Mouse (Mus musculus) heart, adult 2 months (tissue): ENCODE data around the gene Lrig3. TPM values are rescaled to one million over a fixed set of nuclear protein-coding genes. Genes with fewer than 3 reads are reported as not detected.

Source experiments
- DNase-seq, 2 experiments: peaks; one replicate each; pipeline ENCODE4 v3.0.0; 2021
- H3K27ac ChIP-seq: fragments of 200-600 bp; 2 replicates; pipeline ENCODE4 v1.8.1; 2022
- H3K27me3 ChIP-seq: fragments of 200-500 bp; 2 replicates; pipeline ENCODE4 v1.6.1; 2012; ENCODE audit warnings: mild to moderate bottlenecking, low read length, inconsistent platforms, mixed read lengths; ENCODE audit not compliant: control insufficient read depth, insufficient read depth
- H3K36me3 ChIP-seq: fragments of 200-500 bp; 2 replicates; pipeline ENCODE4 v1.6.1; 2012; ENCODE audit warnings: low read length, inconsistent platforms; ENCODE audit not compliant: control insufficient read depth, insufficient read depth
- H3K4me1 ChIP-seq: fragments of 200-500 bp; 2 replicates; pipeline ENCODE4 v1.6.1; 2011; ENCODE audit warnings: low read length; ENCODE audit not compliant: control insufficient read depth, insufficient read depth
- H3K4me3 ChIP-seq: fragments of 200-600 bp; 2 replicates; pipeline ENCODE4 v1.8.1; 2022
- H3K79me2 ChIP-seq: fragments of 200-500 bp; replicated peaks from 2 replicates; pipeline ENCODE4 v1.6.1; 2012; ENCODE audit warnings: mild to moderate bottlenecking, inconsistent platforms, low read length, moderate library complexity, mixed read lengths; ENCODE audit not compliant: control insufficient read depth, insufficient read depth
- H3K9ac ChIP-seq: fragments of 200-500 bp; 2 replicates; pipeline ENCODE4 v1.6.1; 2012; ENCODE audit warnings: low read depth, mild to moderate bottlenecking, control low read depth, inconsistent platforms, low read length, mixed read lengths
- CTCF ChIP-seq: fragments of 200-600 bp; IDR thresholded peaks from 2 replicates; pipeline ENCODE4 v1.8.1; 2022; ENCODE audit warnings: antibody characterized with exemption, mild to moderate bottlenecking, moderate library complexity
- EP300 ChIP-seq: fragments of 200-500 bp; IDR thresholded peaks from 2 replicates; pipeline ENCODE4 v1.6.1; 2011; ENCODE audit warnings: low read depth, low read length, control low read depth; ENCODE audit not compliant: insufficient read depth
- POLR2A ChIP-seq: fragments of 200-500 bp; IDR thresholded peaks from 2 replicates; pipeline ENCODE4 v1.6.1; 2011; ENCODE audit warnings: mild to moderate bottlenecking, low read depth, low read length, control low read depth; ENCODE audit not compliant: insufficient read depth
- WGBS: fragments of 180-500 bp; shearing (Covaris S2); methylation state at CpG from one replicate; pipeline ENCODE4 v1.1.7; 2018; 5-methylcytosine and 5-hydroxymethylcytosine counted together
- intact Hi-C: fragments of 180-260 bp; cut with DNase I; formaldehyde crosslinking; loops from one replicate; pipeline ENCODE4 v1.15.1; 2025
- polyA plus RNA-seq: library from polyadenylated mRNA; depleted of rRNA; stranded (reverse); fragments of >200 nt; gene quantifications from 2 replicates; pipeline ENCODE4 v1.2.3, GENCODE M21; 2012
- total RNA-seq, 2 experiments: library from RNA; stranded (reverse); gene quantifications; 2 replicates each; pipeline ENCODE4 v1.2.3; 2021

The Lrig3 gene
- total and polyA plus RNA-seq, 3 experiments, result 1.3 to 2.2 (median 1.4) TPM

- H3K27ac ChIP-seq, result no peak overlapping the region
- no peak overlapping the region for H3K9ac ChIP-seq
- H3K4me3 ChIP-seq, result no peak overlapping the region
These were observed 22.9 kb upstream of the Lrig3 start for GRCm38 (mm10) chr10:125943098-125943497.

GRCm38 (mm10) chr10:125944762-125945504 lies 21.0 kb upstream of the Lrig3 start:
- no peak overlapping the region for H3K4me3 ChIP-seq
- no peaks in the 10 kb centered on the region for H3K36me3 ChIP-seq
- intact Hi-C loops, result no loop called here
- no peak for TF ChIP-seq EP300
- no peak for TF ChIP-seq POLR2A
- TF ChIP-seq CTCF, result no peak
- H3K9ac ChIP-seq, result no peak overlapping the region
- H3K27ac ChIP-seq, result no peak overlapping the region
- H3K4me1 ChIP-seq, result no peaks in the 10 kb centered on the region
- DNase-seq, result no peak
- H3K27me3 ChIP-seq, result no peaks in the 10 kb centered on the region
- WGBS, result 63% methylated on average over 11 of the region's 11 CpGs
- H3K79me2 ChIP-seq, result no peaks in the 10 kb centered on the region

More at GRCm38 (mm10) chr10:125943098-125943497, 22.9 kb upstream of the Lrig3 start:
- intact Hi-C loops, result no loop called here
- no peaks in the 10 kb centered on the region for H3K27me3 ChIP-seq
- no peak for TF ChIP-seq CTCF
- no peak for TF ChIP-seq EP300
- no peak for TF ChIP-seq POLR2A
- H3K36me3 ChIP-seq, result no peaks in the 10 kb centered on the region
- no peak for DNase-seq
- no peaks in the 10 kb centered on the region for H3K4me1 ChIP-seq
- 60% methylated on average over 5 of the region's 5 CpGs for WGBS
- no peaks in the 10 kb centered on the region for H3K79me2 ChIP-seq

- Histone ChIP-seq H3K9ac (no peak overlapping the region), H3K4me3 (no peak overlapping the region), H3K79me2 (no peaks in the 10 kb centered on the region), H3K36me3 (no peaks in the 10 kb centered on the region), H3K27ac (no peak overlapping the region), H3K4me1 (no peaks in the 10 kb centered on the region), H3K27me3 (no peaks in the 10 kb centered on the region)
- TF ChIP-seq EP300 (no peak), POLR2A (no peak), CTCF (no peak)
- intact Hi-C loops, result no loop called here
- peak in 1 of 2 experiments; percentile 13 for DNase-seq
- WGBS, result 38% methylated on average over 15 of the region's 15 CpGs
These were observed 17.0 kb upstream of the Lrig3 start for GRCm38 (mm10) chr10:125948842-125949474.

- Histone ChIP-seq H3K9ac (no peak overlapping the region), H3K4me1 (no peaks in the 10 kb centered on the region), H3K27me3 (no peaks in the 10 kb centered on the region), H3K27ac (no peak overlapping the region), H3K4me3 (no peak overlapping the region), H3K36me3 (no peaks in the 10 kb centered on the region), H3K79me2 (no peaks in the 10 kb centered on the region)
- intact Hi-C loops, result no loop called here
- no peak for DNase-seq
- no peak for TF ChIP-seq CTCF
- no peak for TF ChIP-seq EP300
- no peak for TF ChIP-seq POLR2A
- 48% methylated on average over 5 of the region's 5 CpGs for WGBS
These were observed 14.3 kb upstream of the Lrig3 start for GRCm38 (mm10) chr10:125951633-125952032.

- 63% methylated on average over 7 of the region's 7 CpGs for WGBS
- no peaks in the 10 kb centered on the region for H3K36me3 ChIP-seq
- intact Hi-C loops, result no loop called here
- DNase-seq, result no peak
- H3K27me3 ChIP-seq, result no peaks in the 10 kb centered on the region
- TF ChIP-seq CTCF (no peak), POLR2A (no peak), EP300 (no peak)
- no peaks in the 10 kb centered on the region for H3K4me1 ChIP-seq
- H3K9ac ChIP-seq, result no peak overlapping the region
- H3K4me3 ChIP-seq, result no peak overlapping the region
- H3K79me2 ChIP-seq, result no peaks in the 10 kb centered on the region
- H3K27ac ChIP-seq, result no peak overlapping the region
These were observed 11.6 kb upstream of the Lrig3 start for GRCm38 (mm10) chr10:125954343-125954742.
